Mouse (Mus musculus): ENCODE measurements around the gene RPS10-NUDT3. TPM values are rescaled to one million over a fixed set of nuclear protein-coding genes. Genes with fewer than 3 reads are reported as not detected.

Gene RPS10-NUDT3
- polyA plus RNA-seq (2015; fragmentation: Nextera tagmentation; extraction: Ambion mirVana): not detected in 2 replicates

DNA sequence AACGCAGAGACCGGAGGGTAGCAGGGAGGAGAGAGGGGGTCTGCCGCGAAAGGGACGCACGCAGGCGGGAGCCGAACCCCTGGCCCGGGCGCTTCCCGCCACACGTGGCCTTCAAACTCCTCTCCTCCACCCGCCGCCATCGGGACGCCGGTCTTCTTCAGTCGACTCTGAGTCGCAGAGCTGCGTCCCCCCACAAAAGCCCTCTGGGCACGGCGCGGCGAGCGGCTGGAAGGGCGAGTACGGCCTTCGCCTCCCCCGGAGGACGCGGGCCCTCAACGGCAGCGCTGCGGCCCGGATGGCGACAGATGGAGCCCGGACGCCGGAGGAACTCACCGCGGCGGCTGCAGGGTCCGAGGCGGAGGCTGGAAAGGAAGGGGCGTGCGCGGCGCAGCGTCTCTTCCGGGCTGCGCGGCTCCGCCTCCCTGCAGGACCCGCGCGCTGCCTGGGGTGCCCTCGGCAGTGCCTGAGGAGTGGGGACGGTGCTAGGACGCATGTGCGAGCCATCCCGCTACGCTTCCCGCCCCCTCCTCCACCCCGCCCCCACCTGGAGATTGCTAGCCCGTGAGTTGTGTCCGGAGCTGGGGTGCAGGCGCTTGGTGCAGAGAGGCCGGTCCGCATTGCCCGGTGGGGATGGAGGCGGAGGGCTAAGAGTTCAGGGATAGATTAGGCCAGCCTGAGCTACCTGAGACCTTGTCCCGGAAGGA, at the start of gene RPS10-NUDT3:
RPS10-NUDT3 (minus strand) TSS at position 352 of the 704 bp plus-strand sequence.
- DNase-seq (ENCODE audit: low spot score) (peak; percentile 95), ATAC-seq (ENCODE audit: low FRiP score, low TSS enrichment) (peak; percentile 97)
- H3K4me1 ChIP-seq (replicated peaks; ENCODE audit: control insufficient read depth, insufficient read depth): 0 out of 2 replicates have a peak, but pooled peaks cover 3% of the 10 kb centered on the region
- no peaks in the 10 kb centered on the region for H3K9me3 ChIP-seq (ENCODE audit: control insufficient read depth, low read length)
- peak within 1 kb of the TSS; percentile 93 for H3K4me3 ChIP-seq (ENCODE audit: low read depth, low read length)
- peak within 1 kb of the TSS; percentile 95 for H3K27ac ChIP-seq (replicated peaks)
- peak within 1 kb of the TSS; percentile 86 for H3K4me2 ChIP-seq (replicated peaks; ENCODE audit: low read depth)
- peak within 1 kb of the TSS; percentile 91 for H3K9ac ChIP-seq (ENCODE audit: low read length)
- WGBS: under 1% methylated on average over 67 of the region's 72 CpGs
- H3K36me3 ChIP-seq (ENCODE audit: control insufficient read depth, insufficient read depth, low read length): peaks cover 19% of the 10 kb centered on the region
- TF ChIP-seq EP300 (optimal IDR thresholded peaks at IDR 0.05) (peak; percentile 64), CTCF (IDR thresholded peaks at IDR 0.05; ENCODE audit: low read depth) (no peak)
- no peaks in the 10 kb centered on the region for H3K27me3 ChIP-seq (ENCODE audit: control insufficient read depth, insufficient read depth, low read length)

- H3K36me3 ChIP-seq (ENCODE audit: control insufficient read depth, insufficient read depth, low read length): no peaks in the 10 kb centered on the region
- DNase-seq (ENCODE audit: low spot score) (no peak), ATAC-seq (ENCODE audit: low FRiP score, low TSS enrichment) (no peak)
- TF ChIP-seq CTCF (IDR thresholded peaks at IDR 0.05; ENCODE audit: low read depth): no peak
- TF ChIP-seq EP300 (optimal IDR thresholded peaks at IDR 0.05): no peak
- H3K4me2 ChIP-seq (replicated peaks; ENCODE audit: low read depth): no peak overlapping the region
- no peaks in the 10 kb centered on the region for H3K9me3 ChIP-seq (ENCODE audit: control insufficient read depth, low read length)
- no peak overlapping the region for H3K9ac ChIP-seq (ENCODE audit: low read length)
- H3K4me1 ChIP-seq (replicated peaks; ENCODE audit: control insufficient read depth, insufficient read depth): no peaks in the 10 kb centered on the region
- no peaks in the 10 kb centered on the region for H3K27me3 ChIP-seq (ENCODE audit: control insufficient read depth, insufficient read depth, low read length)
- 47% methylated on average over 11 of the region's 11 CpGs for WGBS
- H3K4me3 ChIP-seq (ENCODE audit: low read depth, low read length): no peak overlapping the region
- H3K27ac ChIP-seq (replicated peaks): no peak overlapping the region
Measured at GRCm38 (mm10) chr17:27678924-27679813, 44.1 kb upstream of the RPS10-NUDT3 start.

GRCm38 (mm10) chr17:27677756-27678155, 42.7 kb upstream of the RPS10-NUDT3 start:
- Histone ChIP-seq H3K4me3 (ENCODE audit: low read depth, low read length) (no peak overlapping the region), H3K36me3 (ENCODE audit: control insufficient read depth, insufficient read depth, low read length) (no peaks in the 10 kb centered on the region), H3K9me3 (ENCODE audit: control insufficient read depth, low read length) (no peaks in the 10 kb centered on the region), H3K4me2 (replicated peaks; ENCODE audit: low read depth) (no peak overlapping the region), H3K27ac (replicated peaks) (no peak overlapping the region), H3K4me1 (replicated peaks; ENCODE audit: control insufficient read depth, insufficient read depth) (no peaks in the 10 kb centered on the region), H3K9ac (ENCODE audit: low read length) (no peak overlapping the region), H3K27me3 (ENCODE audit: control insufficient read depth, insufficient read depth, low read length) (no peaks in the 10 kb centered on the region)
- no peak for ATAC-seq (ENCODE audit: low FRiP score, low TSS enrichment)
- no peak for TF ChIP-seq CTCF (IDR thresholded peaks at IDR 0.05; ENCODE audit: low read depth)
- TF ChIP-seq EP300 (optimal IDR thresholded peaks at IDR 0.05): no peak
- no peak for DNase-seq (ENCODE audit: low spot score)
- 78% methylated on average over 5 of the region's 5 CpGs for WGBS

- Histone ChIP-seq H3K9me3 (ENCODE audit: control insufficient read depth, low read length) (no peaks in the 10 kb centered on the region), H3K27ac (replicated peaks) (no peak overlapping the region), H3K36me3 (ENCODE audit: control insufficient read depth, insufficient read depth, low read length) (no peaks in the 10 kb centered on the region), H3K4me3 (ENCODE audit: low read depth, low read length) (no peak overlapping the region), H3K4me1 (replicated peaks; ENCODE audit: control insufficient read depth, insufficient read depth) (no peaks in the 10 kb centered on the region), H3K4me2 (replicated peaks; ENCODE audit: low read depth) (no peak overlapping the region), H3K27me3 (ENCODE audit: control insufficient read depth, insufficient read depth, low read length) (no peaks in the 10 kb centered on the region), H3K9ac (ENCODE audit: low read length) (no peak overlapping the region)
- 55% methylated on average over 7 of the region's 7 CpGs for WGBS
- ATAC-seq (ENCODE audit: low FRiP score, low TSS enrichment) (no peak), DNase-seq (ENCODE audit: low spot score) (no peak)
- TF ChIP-seq CTCF (IDR thresholded peaks at IDR 0.05; ENCODE audit: low read depth) (no peak), EP300 (optimal IDR thresholded peaks at IDR 0.05) (no peak)
Measured at GRCm38 (mm10) chr17:27676270-27676669, 41.2 kb upstream of the RPS10-NUDT3 start.

DNA sequence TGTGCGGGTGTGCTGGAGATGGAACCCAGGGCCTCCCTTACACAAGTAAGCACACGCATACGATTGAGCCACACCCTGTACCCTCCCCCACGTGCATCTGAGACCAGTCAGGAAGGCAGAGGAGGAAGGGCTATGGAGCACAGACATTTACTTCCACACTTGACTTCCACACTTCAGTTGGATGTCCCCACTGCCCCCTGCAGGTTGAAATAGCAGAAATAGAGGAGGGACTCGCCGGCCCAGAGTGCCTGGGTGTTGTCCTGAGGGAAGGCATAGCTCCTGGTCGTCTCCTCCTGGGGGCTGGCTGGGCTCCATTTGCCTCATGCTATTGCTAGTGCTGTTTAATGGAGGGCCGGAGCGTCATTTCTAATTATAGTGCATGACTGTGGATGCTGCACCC, 40.4 kb upstream of the RPS10-NUDT3 start:
- Histone ChIP-seq H3K4me3 (ENCODE audit: low read depth, low read length) (no peak overlapping the region), H3K9me3 (ENCODE audit: control insufficient read depth, low read length) (no peaks in the 10 kb centered on the region), H3K4me1 (replicated peaks; ENCODE audit: control insufficient read depth, insufficient read depth) (no peaks in the 10 kb centered on the region), H3K36me3 (ENCODE audit: control insufficient read depth, insufficient read depth, low read length) (no peaks in the 10 kb centered on the region), H3K4me2 (replicated peaks; ENCODE audit: low read depth) (no peak overlapping the region), H3K9ac (ENCODE audit: low read length) (no peak overlapping the region), H3K27ac (replicated peaks) (no peak overlapping the region), H3K27me3 (ENCODE audit: control insufficient read depth, insufficient read depth, low read length) (no peaks in the 10 kb centered on the region)
- 46% methylated on average over 9 of the region's 9 CpGs for WGBS
- no peak for ATAC-seq (ENCODE audit: low FRiP score, low TSS enrichment)
- no peak for DNase-seq (ENCODE audit: low spot score)
- TF ChIP-seq EP300 (optimal IDR thresholded peaks at IDR 0.05) (no peak), CTCF (IDR thresholded peaks at IDR 0.05; ENCODE audit: low read depth) (peak; percentile 47)

Measured in stomach, postnatal 0 days (tissue).